Mouse (Mus musculus) liver, postnatal 0 days (tissue): ENCODE results near the gene Fam69a.

Experiments
- CTCF ChIP-seq: sonication (generic); IDR thresholded peaks from 2 replicates; pipeline ENCODE4 v1.5.1; 2016; ENCODE audit warnings: antibody characterized with exemption, low read depth
- EP300 ChIP-seq: IDR thresholded peaks from 2 replicates; pipeline ENCODE4 v1.6.1; 2016; ENCODE audit warnings: antibody characterized with exemption, low read depth, mild to moderate bottlenecking

DNA sequence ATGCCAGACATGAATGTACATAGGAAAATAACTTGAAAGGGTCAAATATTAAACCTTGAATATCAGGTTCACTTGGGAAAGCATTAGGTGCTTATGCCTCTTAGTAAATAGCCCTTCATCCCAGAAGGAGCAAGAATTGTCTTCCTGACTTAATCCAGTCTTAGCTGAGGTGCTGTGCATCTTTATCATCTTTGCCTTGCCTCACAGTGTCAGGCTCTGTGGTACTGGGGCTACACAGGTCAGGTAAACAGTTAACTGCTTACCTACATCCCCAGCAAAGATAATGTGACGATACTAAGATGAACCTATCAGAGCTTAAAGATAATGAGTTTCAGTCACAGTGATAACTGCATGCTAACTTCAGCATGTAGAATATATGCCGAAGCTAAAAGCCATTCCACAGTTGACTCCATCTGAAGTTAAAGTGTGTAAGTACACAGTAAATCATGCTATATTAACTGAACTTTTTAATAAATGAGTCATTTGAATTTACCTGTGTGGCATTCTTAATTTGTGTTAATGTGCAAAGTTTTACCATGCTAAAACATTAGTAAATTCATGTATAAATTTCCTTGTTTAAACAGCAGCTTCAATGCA, 78.3 kb downstream of the Fam69a start:
- TF ChIP-seq CTCF (no peak), EP300 (no peak)
